Mouse (Mus musculus): ENCODE measurements around the gene Fam111a.
"Not testable (repeated sequence)": the region's sequence is repeated elsewhere in the genome, so short reads cannot be mapped to it uniquely, and the experiment has no call there.

Fam111a gene

DNA sequence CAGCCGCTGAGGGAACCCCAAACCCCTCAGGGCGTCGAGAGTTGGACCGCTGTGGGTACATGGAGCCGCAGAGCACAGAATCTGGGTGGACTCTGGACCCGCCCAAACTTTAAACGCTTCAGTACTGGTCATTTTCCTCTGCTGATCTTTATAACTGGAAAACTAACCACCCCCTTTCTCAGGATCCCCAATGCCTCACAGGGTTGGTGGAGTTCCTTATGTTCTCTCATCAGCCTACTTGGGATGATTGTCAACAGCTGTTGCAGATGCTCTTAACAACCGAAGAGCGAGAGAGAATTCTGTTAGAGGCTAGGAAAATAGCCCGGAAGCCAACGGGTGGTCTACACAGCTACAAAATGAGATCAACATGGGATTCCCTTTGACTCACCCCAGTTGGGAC lies at the start of gene Fam111a:
TSS of gene Fam111a (plus strand) at position 301 of the 400 bp plus-strand sequence.
- DNase-seq (ENCODE audit: low read depth, low spot score) = not testable (repeated sequence)

DNA sequence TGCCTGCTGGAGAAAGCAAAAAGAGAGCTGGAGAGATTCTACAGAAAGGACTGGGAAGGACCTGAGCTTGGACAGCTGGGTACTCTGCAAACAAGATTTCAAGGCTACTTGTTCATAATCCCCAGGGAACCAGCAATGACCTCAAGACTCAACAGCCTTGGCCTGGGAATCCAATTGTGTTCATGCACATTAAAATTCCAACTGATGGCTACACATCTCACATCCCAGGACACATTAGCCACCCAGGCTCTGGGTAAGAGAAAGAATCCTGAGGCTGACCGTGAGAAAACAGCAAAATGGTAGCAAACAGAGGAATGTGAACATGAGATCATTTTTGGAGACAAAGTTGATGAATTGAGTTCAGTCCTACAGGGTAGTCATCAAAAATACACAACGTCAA lies 49.3 kb upstream of the Fam111a start:
- no peak for DNase-seq (ENCODE audit: low read depth, low spot score)

DNA sequence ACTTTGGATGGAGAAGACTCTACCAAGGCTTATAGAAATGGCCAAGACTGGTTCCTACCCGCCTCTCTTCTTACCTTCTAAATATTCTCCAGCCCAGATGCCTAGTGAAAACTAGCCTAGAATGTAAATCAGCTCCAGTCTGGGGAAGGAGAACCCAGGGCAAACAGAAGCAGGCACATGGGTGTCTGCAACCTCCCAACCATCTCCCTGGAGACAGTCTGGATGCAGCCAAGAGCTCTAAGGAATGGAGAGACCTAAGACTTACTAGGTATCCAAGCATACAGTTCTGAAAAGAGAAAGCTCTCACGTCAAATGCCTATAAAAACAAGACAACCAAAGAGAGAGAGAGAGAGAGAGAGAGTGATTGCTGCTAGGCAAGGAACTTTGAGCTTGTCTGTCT lies 47.6 kb upstream of the Fam111a start:
- no peak for DNase-seq (ENCODE audit: low read depth, low spot score)

DNA sequence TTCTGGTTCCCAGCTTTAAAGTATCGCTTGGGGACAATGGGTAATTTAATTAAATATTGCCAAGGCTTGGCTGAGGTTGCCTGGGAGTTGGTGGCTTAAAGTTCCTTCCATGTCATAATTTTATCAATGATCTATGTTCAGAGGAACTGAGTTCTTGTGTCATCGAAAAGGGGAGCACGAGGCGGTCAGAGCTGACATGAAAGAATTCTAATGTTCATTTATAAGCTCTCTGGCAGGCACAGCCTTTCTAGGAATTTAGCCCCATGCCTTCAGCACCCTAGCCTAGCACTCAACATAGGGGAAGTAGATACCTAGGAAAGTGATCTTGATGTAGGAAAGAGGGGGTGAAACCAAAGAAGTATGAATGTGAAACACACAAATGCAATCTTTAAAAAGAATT lies 47.2 kb upstream of the Fam111a start:
- DNase-seq (ENCODE audit: low read depth, low spot score) = no peak

DNA sequence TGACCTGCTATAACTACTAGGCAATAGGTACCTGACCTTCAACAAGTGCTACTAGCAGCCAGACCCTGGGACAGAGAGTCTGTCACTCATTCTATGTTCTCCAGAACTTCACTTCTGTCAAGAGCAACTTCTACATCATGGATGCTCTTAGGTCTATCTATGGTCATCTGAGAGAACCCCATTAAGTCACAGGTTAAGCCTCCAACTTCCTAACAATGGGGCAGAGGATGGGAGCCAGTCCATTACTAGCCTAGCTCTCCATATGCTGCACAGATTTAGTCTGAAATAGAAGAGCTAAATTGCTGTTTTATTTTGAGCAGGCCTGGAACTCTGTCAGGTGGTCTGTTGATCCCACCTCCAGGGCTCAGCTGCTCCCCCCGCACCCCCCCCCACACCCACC lies 46.6 kb upstream of the Fam111a start:
- DNase-seq (ENCODE audit: low read depth, low spot score) = no peak

DNA sequence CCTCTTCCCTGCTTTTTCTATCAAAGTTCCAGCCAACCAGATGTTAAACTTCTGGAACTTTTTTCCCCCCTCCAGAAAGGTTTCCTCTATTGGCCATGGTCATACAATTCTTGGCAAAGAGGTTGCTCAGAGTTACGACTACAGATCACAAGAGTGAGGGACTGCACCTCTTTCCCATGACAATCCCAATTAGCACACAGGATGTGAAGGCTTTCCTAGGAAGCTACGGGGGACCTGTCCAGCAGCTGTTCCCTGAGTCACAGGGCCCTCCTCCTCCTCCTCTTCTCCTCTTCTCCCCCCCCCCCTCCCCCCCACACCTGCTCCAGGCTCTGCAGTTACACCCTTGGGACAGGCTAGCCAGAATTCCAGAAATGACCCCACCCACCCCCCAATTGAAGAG lies 46.1 kb upstream of the Fam111a start:
- no peak for DNase-seq (ENCODE audit: low read depth, low spot score)

DNA sequence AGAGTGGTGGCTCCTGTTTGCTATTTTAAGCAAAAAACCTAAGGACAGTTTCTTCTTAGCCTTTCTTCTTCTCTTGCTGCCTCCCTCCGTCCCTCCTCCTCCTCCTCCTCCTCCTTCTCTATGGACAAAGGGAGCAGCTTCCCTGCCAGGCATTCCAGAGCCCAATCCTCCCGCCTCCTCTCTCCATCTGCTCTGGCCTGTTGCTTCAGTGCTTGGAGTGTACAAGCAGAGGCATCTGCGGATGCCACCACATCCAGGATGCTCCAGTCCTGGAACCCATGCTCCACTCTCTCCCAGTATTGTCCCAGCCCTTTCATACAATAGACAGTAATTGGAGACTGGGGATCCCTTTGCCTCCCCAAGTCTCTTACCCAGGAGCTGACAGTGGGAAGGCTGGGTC lies 45.4 kb upstream of the Fam111a start:
- no peak for DNase-seq (ENCODE audit: low read depth, low spot score)

DNA sequence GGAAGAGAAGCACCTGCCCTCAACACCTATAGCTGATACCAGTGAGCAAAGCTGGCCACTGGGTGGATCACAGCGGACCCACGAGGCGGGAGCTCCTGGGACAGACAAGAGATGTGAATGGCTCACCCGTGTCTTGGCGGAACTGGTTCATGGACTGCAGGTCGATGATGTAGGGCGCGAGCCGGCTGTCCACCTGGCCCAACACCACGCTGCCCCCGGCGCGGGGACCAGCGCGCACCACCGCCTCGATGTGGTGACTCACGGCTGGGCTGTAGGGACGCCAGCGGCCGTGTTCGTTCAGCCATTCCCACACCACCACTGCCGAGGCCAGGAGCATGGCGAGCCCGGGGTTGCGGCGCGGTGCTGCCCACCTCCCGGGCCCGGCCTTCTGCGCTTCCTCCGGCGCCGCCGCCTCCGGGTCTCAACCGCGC lies 44.6 kb upstream of the Fam111a start:
- DNase-seq (ENCODE audit: low read depth, low spot score) = peak; percentile 37

DNA sequence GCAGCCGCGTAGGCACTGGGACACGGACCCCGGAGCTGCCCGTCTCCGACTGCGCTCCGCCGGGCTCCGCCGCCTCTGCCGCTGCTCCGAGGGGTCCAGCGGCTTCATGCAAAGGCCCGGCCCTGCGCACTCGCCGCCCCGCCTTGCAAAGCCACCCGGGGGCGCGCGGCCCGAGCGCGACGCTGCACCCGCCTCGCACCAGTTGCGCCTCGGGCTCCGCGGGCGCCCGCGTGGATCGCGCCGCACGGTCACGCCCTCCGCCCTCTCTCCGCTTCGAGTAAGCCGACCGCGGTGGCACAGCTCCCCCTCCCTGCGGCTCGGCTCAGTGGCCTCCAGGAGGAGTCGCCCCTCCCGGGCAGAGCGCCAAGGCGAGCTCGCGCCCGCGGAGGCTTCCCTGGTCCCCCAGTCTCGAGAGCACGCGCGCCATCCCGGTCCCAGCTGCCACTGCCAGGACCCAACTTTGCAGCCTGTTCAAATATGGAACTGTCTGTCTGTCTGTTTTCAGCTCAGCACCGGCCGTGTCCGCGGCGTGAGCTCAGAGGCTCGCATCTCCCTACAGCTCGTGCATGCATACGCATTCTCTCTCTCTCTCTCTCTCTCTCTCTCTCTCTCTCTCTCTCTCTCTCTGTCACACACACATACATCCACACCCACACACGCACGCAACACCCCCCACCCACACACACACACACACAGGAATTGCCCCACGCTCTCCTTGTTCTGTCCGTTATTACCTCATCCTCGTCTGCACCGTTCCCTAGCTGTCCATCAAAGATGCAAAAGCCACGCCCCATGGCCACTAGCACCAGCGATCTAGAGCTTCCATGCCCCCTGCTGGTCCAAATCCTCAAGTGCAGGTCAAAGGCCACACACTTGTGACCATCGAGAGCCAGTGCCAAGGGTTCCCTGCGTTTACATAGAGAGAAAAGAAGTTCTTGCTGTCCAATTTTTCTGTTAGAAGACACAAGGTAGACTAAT lies 43.9 kb upstream of the Fam111a start, which contains the start of gene Dtx4:
TSS of gene Dtx4 (minus strand) at position 85 of the 978 bp plus-strand sequence.
- peak; percentile 96 for DNase-seq (ENCODE audit: low read depth, low spot score)

DNA sequence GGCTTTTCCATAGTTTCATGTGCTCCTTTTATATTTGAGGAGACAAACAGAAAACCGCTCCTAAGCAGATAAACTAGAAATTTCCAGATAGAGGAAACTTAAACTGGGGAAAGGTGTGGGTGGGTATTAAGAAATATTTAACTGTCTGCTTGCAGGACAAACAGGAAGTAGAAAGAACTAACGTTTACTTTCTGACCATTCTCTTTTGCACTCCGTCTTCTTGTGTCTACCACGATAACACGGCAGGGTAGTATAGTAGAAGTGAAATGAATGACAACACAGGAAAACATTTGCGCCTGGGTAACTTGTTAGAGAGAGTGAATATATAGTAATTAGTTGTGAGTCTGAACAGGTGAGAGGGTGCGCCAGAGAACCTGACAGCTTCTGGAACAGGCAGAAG lies 42.8 kb upstream of the Fam111a start:
- DNase-seq (ENCODE audit: low read depth, low spot score) = no peak

DNA sequence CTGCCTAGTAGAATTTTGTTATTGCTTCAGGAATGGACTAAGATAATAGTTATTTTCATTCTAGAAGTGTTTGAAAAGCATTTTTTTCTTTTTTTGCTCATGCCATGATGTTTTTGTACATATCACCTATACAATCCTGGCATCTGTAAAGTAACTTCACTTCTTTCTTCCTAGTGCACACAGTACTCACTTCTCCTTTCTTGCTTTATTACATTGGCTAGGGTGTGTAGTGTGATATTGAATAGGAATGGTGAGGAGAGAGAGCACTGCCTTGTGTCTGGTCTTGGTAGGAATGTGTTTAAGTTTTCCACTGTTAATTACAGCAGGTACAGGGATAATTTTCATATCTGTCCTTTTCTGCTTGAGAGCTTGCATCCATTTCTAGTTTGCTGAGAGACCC lies 30.9 kb upstream of the Fam111a start:
- DNase-seq (ENCODE audit: low read depth, low spot score) = no peak

DNA sequence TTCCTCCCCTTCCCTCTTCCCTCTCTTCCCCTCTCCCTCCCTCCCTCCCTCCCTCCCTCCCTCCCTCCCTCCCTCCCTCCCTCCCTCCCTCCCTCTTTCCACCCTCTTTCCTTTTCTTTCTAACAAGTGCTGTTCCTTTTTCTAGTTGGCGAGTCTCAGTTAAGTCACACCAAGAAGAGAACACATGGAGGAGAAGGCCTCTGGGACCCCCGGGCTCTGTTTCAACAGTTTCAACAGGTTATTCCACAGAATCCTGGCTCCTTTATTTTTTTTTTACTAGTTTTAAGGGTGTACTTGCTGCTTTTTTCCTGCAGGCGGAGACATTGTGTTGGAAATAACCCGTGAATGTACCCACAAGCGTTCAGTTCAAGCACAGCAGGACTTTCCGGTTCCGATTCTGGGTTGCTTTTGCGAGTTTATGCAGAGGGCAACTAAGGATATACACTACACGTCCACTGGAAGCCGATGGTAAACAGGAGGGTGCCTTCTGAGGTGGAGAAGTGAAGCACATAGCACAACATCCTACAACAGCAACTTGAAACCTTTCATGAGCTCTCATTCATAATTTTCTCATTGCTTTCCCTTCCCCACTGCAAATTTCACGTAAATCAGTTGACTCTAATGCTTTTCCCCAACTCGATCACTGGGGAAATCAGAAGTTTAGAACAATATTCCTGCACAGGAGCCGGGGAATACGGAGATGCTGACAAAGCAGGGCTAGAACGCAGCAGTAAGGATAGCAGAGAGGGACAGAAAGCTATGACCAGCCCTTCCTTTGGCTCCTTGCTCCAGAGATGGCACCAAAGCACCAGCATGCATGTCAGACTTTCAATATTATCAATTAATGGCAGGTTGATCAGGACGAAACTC lies 27.6 kb upstream of the Fam111a start:
- DNase-seq (ENCODE audit: low read depth, low spot score) = peak; percentile 82

DNA sequence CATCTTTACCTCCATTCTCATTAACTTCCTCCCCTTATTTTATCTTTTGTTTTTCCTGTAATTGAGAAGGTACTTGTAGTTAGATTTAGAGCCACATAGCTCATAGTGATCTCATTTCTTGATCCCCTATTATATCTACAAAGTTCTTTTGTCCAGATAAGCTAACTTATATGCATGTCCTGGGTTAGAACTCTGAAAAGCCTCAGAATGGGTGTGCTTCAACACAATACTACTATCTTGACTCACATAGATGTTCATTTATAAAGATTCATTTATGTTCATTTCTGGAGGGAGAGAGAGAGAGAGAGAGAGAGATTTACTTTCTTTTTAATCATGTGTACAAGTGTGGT lies 27.0 kb upstream of the Fam111a start:
- no peak for DNase-seq (ENCODE audit: low read depth, low spot score)

DNA sequence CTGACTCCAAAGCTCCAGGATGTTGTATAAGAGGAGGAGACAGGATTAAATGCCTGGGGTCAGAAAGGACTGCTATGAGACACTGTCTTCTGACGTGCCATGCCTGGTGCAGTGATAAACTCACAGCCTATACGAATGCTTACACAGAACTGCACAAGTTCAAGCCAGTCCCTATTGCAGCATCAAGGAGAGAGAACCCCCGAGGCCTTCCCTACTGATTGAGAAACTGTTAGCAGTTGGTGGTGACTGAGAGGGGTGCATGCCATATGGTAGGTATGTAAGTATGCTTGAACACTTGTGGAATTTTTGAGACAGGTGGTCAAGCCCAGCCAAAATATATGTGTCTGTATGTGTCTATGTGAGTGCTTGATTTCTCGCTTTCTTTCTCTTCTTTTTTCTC lies 22.2 kb upstream of the Fam111a start:
- no peak for DNase-seq (ENCODE audit: low read depth, low spot score)

DNA sequence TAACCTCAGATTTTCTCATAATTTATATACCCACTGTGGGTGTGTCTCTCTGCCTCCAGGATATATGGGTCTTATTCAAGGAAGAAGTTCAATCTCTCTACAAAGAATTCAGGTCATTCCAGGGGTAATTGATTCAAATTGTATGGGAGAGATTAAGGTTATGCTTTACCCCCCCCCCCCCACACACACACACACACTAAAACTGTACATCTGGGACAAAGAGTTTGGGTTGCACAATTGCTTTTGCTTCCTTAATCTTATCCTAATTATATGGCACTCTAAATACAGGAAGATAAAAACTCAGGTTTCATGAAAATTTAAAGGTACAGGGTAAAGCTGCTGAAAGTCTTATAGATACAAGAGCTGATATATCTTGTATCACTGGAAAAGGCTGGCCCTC lies 8.4 kb upstream of the Fam111a start:
- no peak for DNase-seq (ENCODE audit: low read depth, low spot score)

DNA sequence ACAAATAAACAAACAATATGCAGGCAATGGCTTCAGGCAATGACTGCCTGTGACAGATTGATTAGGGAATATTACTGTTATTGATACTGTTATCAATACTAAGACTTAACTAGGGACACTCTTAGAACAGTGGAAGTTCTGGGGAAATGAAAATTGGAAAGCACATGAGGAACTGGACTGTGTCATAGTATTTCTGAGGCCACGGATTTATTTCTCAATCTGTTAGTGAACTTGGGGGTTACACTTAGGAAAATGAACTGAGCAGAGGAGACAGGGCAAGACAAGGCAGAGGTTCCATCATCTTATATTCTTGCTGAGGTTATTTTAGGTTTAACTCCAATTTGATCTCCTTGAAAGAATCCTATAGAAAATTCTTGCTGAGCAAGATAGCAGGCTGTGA lies 5.6 kb upstream of the Fam111a start:
- no peak for DNase-seq (ENCODE audit: low read depth, low spot score)

DNA sequence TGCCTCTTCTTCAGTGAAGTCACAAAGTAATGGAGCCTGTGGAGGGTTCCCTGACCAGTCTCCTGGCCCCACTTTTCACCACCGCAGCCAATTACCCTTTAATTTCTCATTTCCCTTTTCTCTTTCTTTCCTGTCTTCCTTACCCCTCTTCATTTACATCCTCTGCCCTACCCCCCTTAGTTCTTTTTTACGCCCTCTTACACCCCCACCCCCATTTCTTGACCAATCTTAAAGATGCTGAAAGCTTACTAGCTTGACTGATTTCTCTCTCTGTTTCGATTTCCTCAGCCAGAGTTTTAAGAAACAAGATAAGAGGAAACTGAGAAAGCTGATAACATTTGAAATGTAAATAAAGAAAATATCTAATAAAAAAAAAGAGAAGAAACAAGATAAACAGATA lies 4.8 kb upstream of the Fam111a start:
- DNase-seq (ENCODE audit: low read depth, low spot score) = peak; percentile 20

DNA sequence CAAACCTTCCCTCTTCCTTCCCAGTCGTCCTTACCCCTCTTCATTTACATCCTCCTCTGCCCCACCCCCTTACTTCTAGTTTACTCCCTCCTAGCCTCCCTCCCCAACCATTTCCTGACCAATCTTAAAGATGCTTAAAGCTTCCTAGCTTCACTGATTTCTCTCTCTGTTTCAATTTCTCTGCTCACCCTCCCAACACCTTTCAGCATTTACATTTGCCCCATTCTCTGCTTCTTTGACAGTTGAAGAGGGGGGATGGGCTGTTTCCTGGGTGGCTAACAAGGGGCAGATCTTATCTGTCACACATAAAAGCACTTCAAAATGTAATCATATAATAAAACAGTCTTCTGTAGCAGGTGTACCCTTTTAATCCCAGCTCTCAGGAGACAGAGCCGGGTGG lies 3.9 kb upstream of the Fam111a start:
- DNase-seq (ENCODE audit: low read depth, low spot score) = peak; percentile 88

DNA sequence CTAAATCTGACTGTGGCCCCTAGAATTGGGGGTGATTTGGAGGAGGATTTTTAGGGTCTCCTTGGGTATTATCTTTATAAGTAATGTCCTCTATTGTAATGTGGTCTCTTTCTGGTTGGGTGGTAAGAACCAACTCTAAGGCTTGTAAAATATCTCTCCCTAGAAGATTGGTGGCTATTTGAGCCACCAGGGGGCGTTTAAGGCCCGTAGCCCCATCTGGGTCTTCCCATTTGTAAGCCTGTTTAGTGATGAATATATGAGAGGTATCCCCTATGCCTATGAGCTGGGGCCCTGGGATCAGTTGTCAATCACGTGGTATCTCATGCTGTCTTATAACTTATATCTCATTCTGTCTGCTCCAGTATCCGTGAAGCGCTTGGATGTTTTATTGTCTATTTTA lies 3.6 kb downstream of the Fam111a start:
- peak; percentile 44 for DNase-seq (ENCODE audit: low read depth, low spot score)

DNA sequence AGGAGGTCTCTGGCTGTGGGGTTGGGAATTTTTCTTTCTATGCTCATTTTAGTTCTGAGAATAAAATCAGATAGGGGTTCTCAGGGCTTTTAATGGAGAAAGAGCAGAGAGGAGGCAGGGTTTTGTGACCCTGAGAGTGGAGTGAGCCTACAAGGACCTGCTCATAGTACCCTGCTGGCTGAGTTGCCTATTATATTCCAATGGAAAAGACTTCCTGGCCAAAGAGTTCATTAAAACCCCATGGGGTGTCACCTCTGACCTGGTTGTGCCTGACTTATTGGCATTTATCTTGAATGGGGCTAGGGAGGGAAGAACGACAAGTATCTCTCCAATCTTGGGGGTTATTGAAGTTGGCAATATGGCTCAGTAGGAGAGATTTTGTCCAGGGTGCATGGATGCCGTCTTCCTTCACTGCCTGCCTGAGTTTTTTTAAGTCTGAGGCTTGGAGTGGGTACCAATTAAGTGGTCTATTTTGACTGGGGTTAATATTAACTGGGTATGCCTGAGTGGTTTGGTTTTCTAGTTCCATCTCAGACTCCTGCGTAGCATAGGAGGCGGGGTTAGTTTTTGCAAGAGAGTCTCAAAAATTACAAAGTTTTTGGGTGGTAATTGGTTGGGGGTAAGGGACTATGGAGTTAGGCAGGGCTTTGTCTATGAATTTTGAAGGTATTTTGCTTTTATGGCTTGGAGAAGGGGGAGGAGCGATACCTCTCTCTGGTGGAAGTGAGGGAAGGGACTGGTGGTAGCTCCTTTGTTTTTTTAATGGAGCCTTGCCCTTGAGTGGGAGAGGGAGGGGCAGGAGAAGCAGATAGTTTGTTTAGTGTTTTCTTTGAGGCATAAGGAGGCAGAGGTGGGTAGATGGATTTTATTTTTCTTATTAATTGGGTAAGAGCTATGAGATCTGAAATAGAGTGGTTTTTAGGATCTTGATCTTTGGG lies 4.7 kb downstream of the Fam111a start:
- no peak for DNase-seq (ENCODE audit: low read depth, low spot score)

DNA sequence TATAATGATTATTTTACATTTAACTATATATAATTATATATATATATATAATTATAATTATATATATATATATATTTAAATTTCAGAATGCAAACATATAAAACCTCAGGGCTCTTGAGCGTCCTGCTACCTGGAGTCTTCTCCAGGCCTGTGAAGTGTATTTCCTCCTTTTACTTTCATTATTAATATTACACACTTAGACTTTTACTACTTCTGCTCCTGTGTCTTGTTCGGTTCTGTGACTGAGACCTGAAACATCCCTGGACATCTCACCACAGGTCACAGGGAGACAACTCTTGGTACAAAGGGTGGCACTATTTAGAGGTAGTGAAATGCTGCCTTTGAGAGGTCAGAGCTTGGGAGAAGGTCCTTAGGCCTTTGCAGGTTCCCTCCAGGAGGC lies 10.8 kb downstream of the Fam111a start:
- DNase-seq (ENCODE audit: low read depth, low spot score) = no peak

All from CD4-positive, CD25-positive, alpha-beta regulatory T cell, adult 2 months (primary cell).